Mouse (Mus musculus): ENCODE measurements around the gene Pmm1.
"Not testable (repeated sequence)": the region's sequence is repeated elsewhere in the genome, so short reads cannot be mapped to it uniquely, and the experiment has no call there.

Gene Pmm1

GRCm38 (mm10) chr15:81925760-81926445 lies 34.8 kb downstream of the Pmm1 start, which contains the start of gene Polr3h:
Gene Polr3h, minus strand, starts transcription at chr15:81926240.
- peak; percentile 98 for DNase-seq

GRCm38 (mm10) chr15:81924933-81925332 lies 35.8 kb downstream of the Pmm1 start:
- DNase-seq = no peak

GRCm38 (mm10) chr15:81921255-81921654 lies 39.5 kb downstream of the Pmm1 start:
- no peak for DNase-seq

- no peak for DNase-seq
Observed at GRCm38 (mm10) chr15:81920546-81921217, 40.0 kb downstream of the Pmm1 start.

- peak; percentile 41 to 72 for DNase-seq
Observed at GRCm38 (mm10) chr15:81919062-81919461, 41.7 kb downstream of the Pmm1 start.

- peak; percentile 86 to 89 for DNase-seq
Observed at GRCm38 (mm10) chr15:81917621-81918463, 42.9 kb downstream of the Pmm1 start.

GRCm38 (mm10) chr15:81917201-81917600 lies 43.5 kb downstream of the Pmm1 start:
- DNase-seq = no peak

- no peak for DNase-seq
Observed at GRCm38 (mm10) chr15:81915663-81916062, 45.1 kb downstream of the Pmm1 start.

- no peak for DNase-seq
Observed at GRCm38 (mm10) chr15:81914668-81915067, 46.1 kb downstream of the Pmm1 start.

GRCm38 (mm10) chr15:81912498-81912897 lies 48.2 kb downstream of the Pmm1 start:
- DNase-seq = no peak

GRCm38 (mm10) chr15:81908767-81909166 lies 52.0 kb downstream of the Pmm1 start:
- DNase-seq = not testable (repeated sequence)

- DNase-seq = no peak
Observed at GRCm38 (mm10) chr15:81907953-81908352, 52.8 kb downstream of the Pmm1 start.

GRCm38 (mm10) chr15:81904939-81905338 lies 55.8 kb downstream of the Pmm1 start:
- peak; percentile 77 to 89 for DNase-seq

Data from kidney, postnatal 25 days (tissue).